Mouse (Mus musculus): ENCODE data around the gene Pigk. TPM values are rescaled to one million over a fixed set of nuclear protein-coding genes. Genes with fewer than 3 reads are reported as not detected.

The Pigk gene
- polyA plus RNA-seq, 1 experiment from 2014 or later, result 53.0 TPM

DNA sequence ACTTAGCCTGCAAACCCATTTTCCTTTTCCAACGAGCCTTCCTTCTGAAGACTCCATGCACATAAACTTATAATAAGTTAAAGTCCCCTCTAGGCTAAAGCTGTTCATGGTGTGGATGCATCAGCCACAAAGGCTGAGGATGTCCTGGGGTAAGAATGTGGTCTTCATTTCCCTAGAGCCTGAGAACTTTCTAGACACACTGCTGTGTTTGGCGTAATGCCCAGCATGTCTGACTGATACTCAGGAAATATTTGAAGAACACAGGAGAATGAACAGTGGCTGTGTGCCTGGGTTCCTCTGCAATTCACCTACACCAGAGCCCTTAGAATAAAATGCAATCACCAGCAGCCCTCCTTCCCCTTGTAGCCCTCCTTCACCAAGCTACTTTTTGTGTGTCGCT, 117.5 kb downstream of the Pigk start:
- Histone ChIP-seq H3K36me3 (replicated peaks) (no peaks in the 10 kb centered on the region), H3K4me3 (no peak overlapping the region), H3K27ac (no peak overlapping the region), H3K27me3 (replicated peaks) (no peaks in the 10 kb centered on the region), H3K9me3 (no peaks in the 10 kb centered on the region), H3K4me1 (no peaks in the 10 kb centered on the region), H3K4me2 (no peak overlapping the region), H3K9ac (no peak overlapping the region)
- no peak for ATAC-seq (replicated peaks)
- WGBS, result 77% methylated on average over 3 of the region's 3 CpGs

DNA sequence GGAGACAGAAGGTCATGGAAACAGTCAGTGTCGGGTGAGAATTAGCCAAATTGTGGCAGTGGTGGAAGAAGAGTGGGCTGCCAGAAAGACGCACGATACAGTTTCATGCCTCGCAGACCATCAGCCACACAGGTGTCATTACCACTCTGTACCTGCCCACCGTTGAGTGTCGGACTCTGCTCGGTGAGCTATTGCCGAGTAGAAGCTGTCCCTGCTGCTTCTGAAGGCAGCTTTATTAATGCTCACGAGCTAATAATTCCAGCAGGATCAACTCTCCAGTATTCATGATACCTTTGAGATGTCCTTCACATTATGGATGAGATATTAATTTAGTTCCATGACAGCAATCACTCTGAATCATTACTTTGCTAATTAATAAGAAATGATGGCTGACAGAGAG, 118.1 kb downstream of the Pigk start:
- H3K4me3 ChIP-seq, result no peak overlapping the region
- H3K27me3 ChIP-seq (replicated peaks), result no peaks in the 10 kb centered on the region
- no peak overlapping the region for H3K27ac ChIP-seq
- H3K36me3 ChIP-seq (replicated peaks), result no peaks in the 10 kb centered on the region
- ATAC-seq (replicated peaks), result no peak
- no peaks in the 10 kb centered on the region for H3K9me3 ChIP-seq
- no peak overlapping the region for H3K9ac ChIP-seq
- H3K4me2 ChIP-seq, result no peak overlapping the region
- no peaks in the 10 kb centered on the region for H3K4me1 ChIP-seq
- 83% methylated on average over 9 of the region's 9 CpGs for WGBS

- no peak overlapping the region for H3K4me2 ChIP-seq
- no peaks in the 10 kb centered on the region for H3K36me3 ChIP-seq (replicated peaks)
- no peak overlapping the region for H3K9ac ChIP-seq
- H3K4me3 ChIP-seq, result no peak overlapping the region
- no peak overlapping the region for H3K27ac ChIP-seq
- no peaks in the 10 kb centered on the region for H3K4me1 ChIP-seq
- H3K9me3 ChIP-seq, result no peaks in the 10 kb centered on the region
- WGBS, result 86% methylated on average over 4 of the region's 4 CpGs
- ATAC-seq (replicated peaks), result no peak
- no peaks in the 10 kb centered on the region for H3K27me3 ChIP-seq (replicated peaks)
Measured at GRCm38 (mm10) chr3:152832436-152832835, 118.5 kb downstream of the Pigk start.

DNA sequence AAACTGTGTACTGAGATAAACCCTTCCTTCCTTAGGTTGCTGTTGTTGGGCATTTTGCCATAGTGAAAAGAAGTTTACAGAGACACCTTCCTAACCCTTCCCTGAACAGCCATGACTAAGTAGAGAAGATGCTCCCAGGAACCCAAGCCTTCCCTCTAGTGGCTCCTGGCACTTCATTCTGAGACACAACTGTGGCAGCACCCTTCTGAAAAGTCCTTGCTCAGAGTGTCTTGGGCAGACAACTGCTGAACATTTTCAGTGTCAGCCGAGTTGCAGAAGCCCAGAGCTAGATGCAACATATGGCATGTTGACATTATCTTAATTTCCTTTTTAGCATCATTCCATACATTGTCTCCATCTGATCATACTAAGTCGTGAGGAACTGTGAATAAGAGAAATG, 123.5 kb downstream of the Pigk start:
- Histone ChIP-seq H3K9me3 (no peaks in the 10 kb centered on the region), H3K4me1 (peaks cover 4% of the 10 kb centered on the region), H3K9ac (no peak overlapping the region), H3K27ac (no peak overlapping the region), H3K36me3 (replicated peaks) (no peaks in the 10 kb centered on the region), H3K4me2 (no peak overlapping the region), H3K4me3 (no peak overlapping the region), H3K27me3 (replicated peaks) (no peaks in the 10 kb centered on the region)
- 77% methylated on average over 2 of the region's 2 CpGs for WGBS
- ATAC-seq (replicated peaks), result no peak

- no peak overlapping the region for H3K4me2 ChIP-seq
- no peak overlapping the region for H3K4me3 ChIP-seq
- H3K27ac ChIP-seq, result no peak overlapping the region
- H3K4me1 ChIP-seq, result peaks cover 6% of the 10 kb centered on the region
- 79% methylated on average over 1 of the region's 1 CpGs for WGBS
- no peaks in the 10 kb centered on the region for H3K36me3 ChIP-seq (replicated peaks)
- no peak for ATAC-seq (replicated peaks)
- no peaks in the 10 kb centered on the region for H3K27me3 ChIP-seq (replicated peaks)
- no peaks in the 10 kb centered on the region for H3K9me3 ChIP-seq
- no peak overlapping the region for H3K9ac ChIP-seq
Measured at GRCm38 (mm10) chr3:152837938-152838337, 124.0 kb downstream of the Pigk start.

DNA sequence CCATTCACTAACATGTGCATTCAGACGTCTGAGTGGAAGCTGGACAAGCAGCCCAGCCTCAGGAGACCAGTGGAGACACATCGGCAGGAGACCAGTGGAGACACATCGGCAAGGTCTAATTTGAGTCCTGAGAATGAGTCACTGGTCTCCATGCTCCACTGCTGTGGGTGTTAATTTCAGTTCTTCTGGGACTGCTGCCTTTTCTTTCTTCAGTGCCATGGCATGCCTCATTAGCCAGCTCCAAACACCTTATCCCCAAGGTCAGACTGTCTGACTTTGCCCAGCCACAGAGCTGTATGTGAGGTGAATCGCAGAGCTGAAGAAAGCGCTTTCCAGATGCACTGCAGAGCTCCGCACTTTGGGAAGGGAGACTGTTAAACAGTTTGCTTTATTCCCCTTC, 127.4 kb downstream of the Pigk start:
- H3K36me3 ChIP-seq (replicated peaks), result no peaks in the 10 kb centered on the region
- H3K9ac ChIP-seq, result no peak overlapping the region
- H3K4me2 ChIP-seq, result no peak overlapping the region
- 66% methylated on average over 6 of the region's 6 CpGs for WGBS
- peaks cover 6% of the 10 kb centered on the region for H3K4me1 ChIP-seq
- no peak; the same call in 1 of the 2 replicates for ATAC-seq (replicated peaks)
- no peak overlapping the region for H3K27ac ChIP-seq
- no peaks in the 10 kb centered on the region for H3K9me3 ChIP-seq
- no peak overlapping the region for H3K4me3 ChIP-seq
- H3K27me3 ChIP-seq (replicated peaks), result no peaks in the 10 kb centered on the region

DNA sequence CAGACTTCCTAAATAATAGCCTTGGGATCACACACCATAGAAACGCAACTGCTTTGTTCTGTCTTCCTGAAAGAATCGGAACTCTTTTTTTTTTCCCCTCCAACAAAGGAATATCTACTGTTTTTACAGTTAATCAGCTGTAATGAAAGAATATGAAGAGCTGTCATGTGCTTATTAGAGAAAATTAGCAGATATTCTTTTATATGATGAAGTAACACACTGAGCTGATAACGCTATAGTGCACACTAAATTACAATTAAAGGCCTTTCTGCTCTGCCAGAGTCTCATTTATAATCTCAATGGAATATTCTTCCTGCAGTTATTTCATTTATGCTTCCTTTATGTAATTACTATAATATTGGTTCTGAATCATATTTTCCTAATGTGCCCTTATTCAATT, 128.7 kb downstream of the Pigk start:
- 51% methylated on average over 3 of the region's 3 CpGs for WGBS
- Histone ChIP-seq H3K36me3 (replicated peaks) (no peaks in the 10 kb centered on the region), H3K4me2 (no peak overlapping the region), H3K9ac (no peak overlapping the region), H3K4me1 (peaks cover 6% of the 10 kb centered on the region), H3K27me3 (replicated peaks) (no peaks in the 10 kb centered on the region), H3K27ac (no peak overlapping the region), H3K4me3 (no peak overlapping the region), H3K9me3 (no peaks in the 10 kb centered on the region)
- ATAC-seq (replicated peaks), result no peak

- ATAC-seq (replicated peaks), result 0 out of 2 replicates have a peak, but pooled peaks have one; percentile 18
- Histone ChIP-seq H3K27me3 (replicated peaks) (no peaks in the 10 kb centered on the region), H3K4me2 (no peak overlapping the region), H3K4me3 (no peak overlapping the region), H3K36me3 (replicated peaks) (no peaks in the 10 kb centered on the region), H3K27ac (no peak overlapping the region), H3K9me3 (no peaks in the 10 kb centered on the region), H3K4me1 (peaks cover 6% of the 10 kb centered on the region), H3K9ac (no peak overlapping the region)
Measured at GRCm38 (mm10) chr3:152843925-152844324, 130.0 kb downstream of the Pigk start.

GRCm38 (mm10) chr3:152855006-152855614, 141.2 kb downstream of the Pigk start:
- no peaks in the 10 kb centered on the region for H3K36me3 ChIP-seq (replicated peaks)
- WGBS, result 40% methylated on average over 12 of the region's 12 CpGs
- no peak overlapping the region for H3K9ac ChIP-seq
- H3K9me3 ChIP-seq, result no peaks in the 10 kb centered on the region
- H3K4me1 ChIP-seq, result peaks cover 17% of the 10 kb centered on the region
- H3K27ac ChIP-seq, result 0 out of 2 replicates have a peak overlapping the region, but pooled peaks have one; percentile 27
- no peak overlapping the region for H3K4me3 ChIP-seq
- ATAC-seq (replicated peaks), result no peak; the same call in 1 of the 2 replicates
- no peak overlapping the region for H3K4me2 ChIP-seq
- no peaks in the 10 kb centered on the region for H3K27me3 ChIP-seq (replicated peaks)

DNA sequence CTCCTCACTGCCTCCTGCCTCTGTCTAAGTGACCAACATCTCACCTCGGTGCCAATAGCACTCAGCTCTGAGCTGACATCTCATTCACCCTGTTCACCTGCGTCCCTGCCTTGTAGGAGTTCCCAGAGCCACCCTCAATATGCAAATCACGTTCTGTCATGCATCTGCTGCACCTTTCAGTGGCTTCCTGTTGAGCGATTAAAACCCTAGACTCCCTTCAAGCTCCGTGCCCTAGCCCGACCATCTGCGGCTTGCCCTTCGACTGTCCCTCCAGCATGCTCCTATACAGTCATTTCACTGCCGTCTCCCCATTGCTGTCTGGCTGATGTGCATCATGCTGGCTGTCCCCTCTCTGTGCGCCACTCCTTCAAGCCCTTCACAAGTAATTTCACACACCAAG, 142.2 kb downstream of the Pigk start:
- WGBS, result 46% methylated on average over 10 of the region's 10 CpGs

DNA sequence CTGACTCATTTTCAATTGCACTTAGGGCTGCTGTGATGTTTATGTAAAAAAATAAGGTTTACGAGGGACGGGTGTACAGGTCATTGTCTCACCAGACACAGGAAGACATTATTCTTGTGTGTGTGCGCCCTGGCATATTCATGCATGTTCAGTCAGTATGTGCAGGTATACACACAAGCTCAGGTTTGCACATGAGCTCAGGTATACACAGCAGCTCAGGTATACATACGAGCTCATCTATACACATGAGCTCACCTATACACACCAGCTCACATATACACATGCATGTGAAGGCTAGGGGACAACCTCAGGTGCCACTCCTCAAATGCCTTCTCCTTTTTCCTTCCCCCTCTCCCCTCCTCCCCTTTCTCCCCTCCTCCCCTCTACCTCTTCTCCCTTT, 147.6 kb downstream of the Pigk start:
- Histone ChIP-seq H3K36me3 (replicated peaks) (no peaks in the 10 kb centered on the region), H3K4me2 (no peak overlapping the region), H3K9ac (no peak overlapping the region), H3K9me3 (no peaks in the 10 kb centered on the region), H3K27ac (no peak overlapping the region), H3K4me1 (0 out of 2 replicates have a peak, but pooled peaks cover 2% of the 10 kb centered on the region), H3K27me3 (replicated peaks) (no peaks in the 10 kb centered on the region), H3K4me3 (no peak overlapping the region)
- ATAC-seq (replicated peaks), result no peak
- 85% methylated on average over 4 of the region's 4 CpGs for WGBS

More for the DNA sequence above, 142.2 kb downstream of the Pigk start:
- Histone ChIP-seq H3K4me1 (peaks cover 17% of the 10 kb centered on the region), H3K4me3 (no peak overlapping the region), H3K4me2 (no peak overlapping the region), H3K27ac (no peak overlapping the region), H3K9ac (no peak overlapping the region), H3K36me3 (replicated peaks) (no peaks in the 10 kb centered on the region), H3K9me3 (no peaks in the 10 kb centered on the region), H3K27me3 (replicated peaks) (no peaks in the 10 kb centered on the region)
- peak; percentile 32 for ATAC-seq (replicated peaks)

DNA sequence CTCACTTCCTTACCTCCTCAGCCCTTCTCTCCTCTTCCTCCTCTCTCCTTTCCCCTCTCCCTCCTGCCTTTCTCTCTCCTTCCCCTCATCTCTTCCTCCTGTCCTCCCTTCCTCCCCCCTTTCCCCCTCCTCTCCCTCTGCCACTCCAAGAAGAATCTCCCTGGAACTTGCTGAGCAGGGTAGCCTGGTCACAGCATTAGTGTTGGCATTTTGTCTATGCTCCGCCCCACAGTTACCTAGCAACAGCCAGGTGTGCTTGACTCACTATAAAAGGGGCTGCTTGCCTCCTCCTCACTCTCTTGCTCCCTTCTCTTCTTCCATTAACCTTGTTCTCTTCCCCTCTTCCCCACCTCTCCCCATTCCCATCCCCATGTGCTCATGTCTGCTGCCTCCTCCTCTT, 148.1 kb downstream of the Pigk start:
- Histone ChIP-seq H3K27me3 (replicated peaks) (no peaks in the 10 kb centered on the region), H3K4me1 (no peaks in the 10 kb centered on the region), H3K4me3 (no peak overlapping the region), H3K4me2 (no peak overlapping the region), H3K36me3 (replicated peaks) (no peaks in the 10 kb centered on the region), H3K9ac (no peak overlapping the region), H3K9me3 (no peaks in the 10 kb centered on the region), H3K27ac (no peak overlapping the region)
- ATAC-seq (replicated peaks), result no peak
- WGBS, result 83% methylated on average over 1 of the region's 1 CpGs

Data from midbrain, embryonic 15.5 days (tissue).